Mouse (Mus musculus) cerebellum, postnatal 10 days (tissue): ENCODE data around the gene Myo9b.

ENCODE experiments used
- DNase-seq, 2 experiments: peaks; one replicate each; pipeline ENCODE4 v3.0.0; 2021; ENCODE audit warnings: mixed read lengths in 2 of 2

Gene Myo9b

GRCm38 (mm10) chr8:71368366-71368765 lies 95.9 kb downstream of the Myo9b start:
- DNase-seq, result peak in 1 of 2 experiments; percentile 9

- DNase-seq, result peak in 1 of 2 experiments; percentile 12
Measured at GRCm38 (mm10) chr8:71369040-71369718, 96.7 kb downstream of the Myo9b start.

- DNase-seq, result peak in 1 of 2 experiments; percentile 38
Measured at GRCm38 (mm10) chr8:71370711-71371235, 98.3 kb downstream of the Myo9b start.

- DNase-seq, result peak; percentile 97 to 98
Measured at GRCm38 (mm10) chr8:71371236-71371848, 98.8 kb downstream of the Myo9b start, which contains the start of gene Ocel1. Ocel1 (plus strand) TSS chr8:71371298.

- DNase-seq, result peak in 1 of 2 experiments; percentile 32
Measured at GRCm38 (mm10) chr8:71372427-71372826, 99.9 kb downstream of the Myo9b start.

- no peak for DNase-seq
Measured at GRCm38 (mm10) chr8:71373000-71373399, 100.5 kb downstream of the Myo9b start.

GRCm38 (mm10) chr8:71374616-71375206 lies 102.2 kb downstream of the Myo9b start:
- DNase-seq, result peak in 1 of 2 experiments; percentile 46

GRCm38 (mm10) chr8:71375581-71376422 lies 103.3 kb downstream of the Myo9b start:
- DNase-seq, result peak; percentile 84 to 85

GRCm38 (mm10) chr8:71376423-71377030 lies 104.0 kb downstream of the Myo9b start:
- peak; percentile 60 to 61 for DNase-seq

GRCm38 (mm10) chr8:71379008-71379407 lies 106.5 kb downstream of the Myo9b start:
- DNase-seq, result no peak

- DNase-seq, result no peak
Measured at GRCm38 (mm10) chr8:71379512-71380075, 107.1 kb downstream of the Myo9b start.

GRCm38 (mm10) chr8:71380178-71381171 lies 108.0 kb downstream of the Myo9b start:
- DNase-seq, result peak; percentile 49 to 52

- peak; percentile 84 to 85 for DNase-seq
Measured at GRCm38 (mm10) chr8:71381421-71381970, 109.0 kb downstream of the Myo9b start, which contains the start of gene Nr2f6. Nr2f6 (minus strand) TSS chr8:71381960.

- peak; percentile 86 to 92 for DNase-seq
Measured at GRCm38 (mm10) chr8:71381971-71382961, 109.8 kb downstream of the Myo9b start.

GRCm38 (mm10) chr8:71383396-71383795 lies 110.9 kb downstream of the Myo9b start:
- DNase-seq, result no peak

- no peak for DNase-seq
Measured at GRCm38 (mm10) chr8:71383860-71384259, 111.3 kb downstream of the Myo9b start.

- DNase-seq, result no peak
Measured at GRCm38 (mm10) chr8:71385212-71385835, 112.8 kb downstream of the Myo9b start.

GRCm38 (mm10) chr8:71388267-71388666 lies 115.8 kb downstream of the Myo9b start:
- no peak for DNase-seq
